13 mouse cellular contexts compared by ENCODE assay signal in genomic region chrX:166688779-166689178, GRCm38 (mm10).
A peak's percentile ranks its signal among the peaks of the same experiment; 100 is the strongest.
DNase-seq lines count a peak whose midpoint lies in the region; ATAC-seq and TF ChIP-seq lines count a peak whose summit lies in the region.
"Had no signal": no experiment of that assay in that cellular context is flagged by ENCODE, and none has a peak within 500 bp of the region (broad histone marks: within the 10 kb centered on the region; RNA-seq: fewer than 3 reads in every experiment).

No protein-coding gene starts in this region.

- DNase-seq in layer of hippocampus, adult 11-12 months (ENCODE audit: low spot score): peak; percentile 16
- no peak for DNase-seq in layer of hippocampus, postnatal 36 days
- DNase-seq in T-cell, adult 2 months (ENCODE audit: low spot score): peak; percentile 0
- peak; percentile 1 for DNase-seq in hindbrain, postnatal 0 days (ENCODE audit: low spot score)
- peak; percentile 7 to 15 for DNase-seq in thymus, postnatal 10 days (ENCODE audit: low spot score in 2 of 2)
- no peak for DNase-seq in retina, embryonic 14.5 days (ENCODE audit: low spot score)
- no peak for DNase-seq in adrenal gland, postnatal 10 days
- DNase-seq in urinary bladder, postnatal 4 days (ENCODE audit: low spot score in 2 of 2): no peak
- DNase-seq: left cerebral cortex, postnatal 4 days; lung, embryonic 14.5 days; retina, postnatal 1 day had no signal

- no peak for TF ChIP-seq CTCF in hindbrain, postnatal 0 days (IDR thresholded peaks at IDR 0.05; ENCODE audit: low read depth)

- no peaks in the 10 kb centered on the region for H3K36me3 ChIP-seq in hindbrain, postnatal 0 days (ENCODE audit: insufficient read depth, low read length)
- H3K36me3 ChIP-seq: heart, embryonic 13.5 days; midbrain, embryonic 13.5 days had no signal

- H3K4me3 ChIP-seq in hindbrain, postnatal 0 days (ENCODE audit: low read length): no peak overlapping the region
- H3K4me3 ChIP-seq: heart, embryonic 13.5 days; midbrain, embryonic 13.5 days had no signal

- no peaks in the 10 kb centered on the region for H3K4me1 ChIP-seq in hindbrain, postnatal 0 days (ENCODE audit: insufficient read depth, low read length)
- H3K4me1 ChIP-seq: heart, embryonic 13.5 days; midbrain, embryonic 13.5 days had no signal

- no peak for ATAC-seq in hindbrain, postnatal 0 days
- ATAC-seq: midbrain, embryonic 13.5 days had no signal

- 72% methylated on average over 3 of the region's 3 CpGs for WGBS in hindbrain, postnatal 0 days

- H3K27me3 ChIP-seq in hindbrain, postnatal 0 days (ENCODE audit: insufficient read depth, low read length): no peaks in the 10 kb centered on the region
- H3K27me3 ChIP-seq: heart, embryonic 13.5 days had no signal

- H3K9ac ChIP-seq in hindbrain, postnatal 0 days (replicated peaks; ENCODE audit: low read length): no peak overlapping the region
- H3K9ac ChIP-seq: heart, embryonic 13.5 days; lung, embryonic 14.5 days; midbrain, embryonic 13.5 days had no signal

- H3K27ac ChIP-seq in hindbrain, postnatal 0 days: no peak overlapping the region
- H3K27ac ChIP-seq: heart, embryonic 13.5 days; midbrain, embryonic 13.5 days had no signal

- H3K4me2 ChIP-seq in hindbrain, postnatal 0 days (ENCODE audit: low read depth, low read length): no peak overlapping the region
- H3K4me2 ChIP-seq: heart, embryonic 13.5 days; lung, embryonic 14.5 days; midbrain, embryonic 13.5 days had no signal

- H3K9me3 ChIP-seq in hindbrain, postnatal 0 days (ENCODE audit: low read length): no peaks in the 10 kb centered on the region
- H3K9me3 ChIP-seq: heart, embryonic 13.5 days; midbrain, embryonic 13.5 days had no signal

Comparison
In these comparisons a context has a peak if more than half of its experiments do, and no peak if none do; other contexts are left out.
1. DNase-seq: peak in layer of hippocampus, adult 11-12 months (single experiment), T-cell, adult 2 months (single experiment), hindbrain, postnatal 0 days (single experiment) and thymus, postnatal 10 days (2 of 2); none in layer of hippocampus, postnatal 36 days (0 of 2), retina, embryonic 14.5 days (single experiment), adrenal gland, postnatal 10 days (single experiment) and urinary bladder, postnatal 4 days (0 of 2).